Mouse (Mus musculus): ENCODE results near the gene Itgb2.

DNA sequence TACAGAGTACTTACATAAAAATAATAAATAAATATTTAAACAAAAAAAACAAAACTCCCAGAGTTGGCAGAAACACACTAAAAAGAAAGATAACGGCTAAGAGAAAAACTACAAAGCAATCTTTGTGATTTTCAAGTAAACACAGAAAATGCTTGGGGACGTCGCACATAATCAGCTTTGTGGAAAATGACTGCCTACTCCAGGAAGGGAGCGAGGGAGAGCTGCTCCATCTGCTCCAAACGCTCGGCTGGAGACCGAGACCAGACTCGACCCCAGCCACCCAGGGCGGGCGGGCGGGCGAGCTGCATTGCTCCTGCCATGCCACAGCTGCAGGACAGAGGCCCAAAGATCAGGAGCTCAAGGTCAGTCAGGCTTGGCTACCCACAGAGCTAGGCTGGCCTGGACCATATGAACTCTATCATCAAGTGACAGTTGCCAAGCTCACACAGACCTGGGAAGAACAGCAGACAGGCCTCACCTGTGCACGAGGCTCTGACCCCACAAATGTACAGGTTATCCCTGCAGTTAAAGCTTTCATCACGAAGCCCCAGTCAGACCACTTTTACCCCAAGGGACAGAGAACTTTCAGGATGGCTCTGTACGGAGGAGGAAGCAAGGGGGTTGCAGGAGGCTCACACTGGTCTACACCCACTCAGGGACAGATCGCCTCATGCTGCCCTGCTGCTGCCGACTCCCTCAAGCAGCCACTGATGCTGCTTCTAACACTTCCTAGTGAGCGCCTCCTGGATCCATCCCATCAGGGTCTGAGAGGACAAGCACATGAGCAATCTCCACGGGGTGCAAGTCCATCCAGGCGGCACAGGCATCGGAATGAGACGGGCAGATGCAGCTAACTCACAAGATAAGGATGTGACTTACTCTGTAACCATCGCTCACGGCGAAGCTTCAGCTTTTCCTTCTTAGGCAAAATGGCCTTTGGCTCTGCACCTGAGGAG, 26.8 kb upstream of the Itgb2 start:
- TF ChIP-seq CTCF (conservative IDR thresholded peaks at IDR 0.05; ENCODE audit: low read length) (no peak), POU5F1 (IDR thresholded peaks at IDR 0.05; ENCODE audit: borderline replicate concordance, low read length) (no peak)

Data from E14TG2a.4 (cell line).